Mouse (Mus musculus) gastrocnemius, adult 2 months (tissue): Measurements from ENCODE around the gene Zfand2a. TPM values are rescaled to one million over a fixed set of nuclear protein-coding genes. Genes with fewer than 3 reads are reported as not detected.

Source experiments
- DNase-seq: peaks from one replicate; pipeline ENCODE4 v3.0.0; 2022
- H3K27ac ChIP-seq: fragments of 200-600 bp; 2 replicates; pipeline ENCODE4 v1.8.1; 2022; ENCODE audit warnings: mild to moderate bottlenecking
- H3K4me3 ChIP-seq: fragments of 200-600 bp; 2 replicates; pipeline ENCODE4 v1.8.1; 2022; ENCODE audit warnings: mild to moderate bottlenecking, moderate library complexity
- CTCF ChIP-seq: fragments of 200-600 bp; IDR thresholded peaks from 2 replicates; pipeline ENCODE4 v1.8.1; 2022; ENCODE audit warnings: antibody characterized with exemption, mild to moderate bottlenecking, moderate library complexity
- intact Hi-C: fragments of 180-260 bp; cut with DNase I; formaldehyde crosslinking; loops from one replicate; pipeline ENCODE4 v1.15.1; 2025
- total RNA-seq, 2 experiments: library from RNA; stranded (reverse); gene quantifications; 2 replicates each; pipeline ENCODE4 v1.2.3; 2021

The Zfand2a gene
- total RNA-seq, 2 experiments from 2014 or later, result 8.5 to 10.3 TPM

GRCm38 (mm10) chr5:139495019-139495669, 10.8 kb upstream of the Zfand2a start:
- no peak for TF ChIP-seq CTCF

GRCm38 (mm10) chr5:139493690-139494089, 9.3 kb upstream of the Zfand2a start:
- no peak for DNase-seq
- intact Hi-C loops, result no loop called here
- no peak for TF ChIP-seq CTCF
- H3K4me3 ChIP-seq, result no peak overlapping the region
- no peak overlapping the region for H3K27ac ChIP-seq

More at GRCm38 (mm10) chr5:139495019-139495669, 10.8 kb upstream of the Zfand2a start:
- intact Hi-C loops, result no loop called here
- no peak overlapping the region for H3K27ac ChIP-seq
- no peak overlapping the region for H3K4me3 ChIP-seq
- DNase-seq, result no peak

- intact Hi-C loops, result no loop called here
- Histone ChIP-seq H3K27ac (no peak overlapping the region), H3K4me3 (no peak overlapping the region)
- TF ChIP-seq CTCF, result no peak
- no peak for DNase-seq
Observed at GRCm38 (mm10) chr5:139491348-139491747, 7.0 kb upstream of the Zfand2a start.

- H3K27ac ChIP-seq, result no peak overlapping the region
- no peak for TF ChIP-seq CTCF
- intact Hi-C loops, result no loop called here
- DNase-seq, result no peak
- H3K4me3 ChIP-seq, result no peak overlapping the region
Observed at GRCm38 (mm10) chr5:139490131-139490530, 5.8 kb upstream of the Zfand2a start.

- no peak for DNase-seq
- intact Hi-C loops, result no loop called here
- peak overlapping the region; percentile 96 for H3K27ac ChIP-seq
- TF ChIP-seq CTCF, result no peak
- peak overlapping the region; percentile 83 for H3K4me3 ChIP-seq
Observed at GRCm38 (mm10) chr5:139483171-139483848, 1.0 kb downstream of the Zfand2a start.

- no peak for DNase-seq
- Histone ChIP-seq H3K4me3 (no peak overlapping the region), H3K27ac (no peak overlapping the region)
- TF ChIP-seq CTCF, result no peak
- intact Hi-C loops, result no loop called here
Observed at GRCm38 (mm10) chr5:139480406-139480805, 3.9 kb downstream of the Zfand2a start.

- no peak overlapping the region for H3K27ac ChIP-seq
- intact Hi-C loops, result no loop called here
- no peak overlapping the region for H3K4me3 ChIP-seq
- no peak for TF ChIP-seq CTCF
- DNase-seq, result peak; percentile 26
Observed at GRCm38 (mm10) chr5:139479088-139479487, 5.3 kb downstream of the Zfand2a start.

- Histone ChIP-seq H3K4me3 (no peak overlapping the region), H3K27ac (no peak overlapping the region)
- no peak for DNase-seq
- intact Hi-C loops, result no loop called here
- TF ChIP-seq CTCF, result no peak
Observed at GRCm38 (mm10) chr5:139474741-139475140, 9.6 kb downstream of the Zfand2a start.

- H3K27ac ChIP-seq, result no peak overlapping the region
- intact Hi-C loops, result loop anchor here (5.0 kb wide), 1 partner anchor 126 kb away; no protein-coding TSS in a partner anchor
- no peak overlapping the region for H3K4me3 ChIP-seq
- DNase-seq, result no peak
- TF ChIP-seq CTCF, result peak; percentile 48
Observed at GRCm38 (mm10) chr5:139467998-139468397, 16.4 kb downstream of the Zfand2a start.

GRCm38 (mm10) chr5:139466801-139467200, 17.5 kb downstream of the Zfand2a start:
- intact Hi-C loops, result loop anchor here (5.0 kb wide), 1 partner anchor 124 kb away; no protein-coding TSS in a partner anchor
- Histone ChIP-seq H3K4me3 (no peak overlapping the region), H3K27ac (no peak overlapping the region)
- TF ChIP-seq CTCF, result no peak
- DNase-seq, result no peak

GRCm38 (mm10) chr5:139466373-139466772, 18.0 kb downstream of the Zfand2a start:
- DNase-seq, result no peak
- H3K27ac ChIP-seq, result no peak overlapping the region
- intact Hi-C loops, result loop anchor here (5.0 kb wide), 1 partner anchor 124 kb away; no protein-coding TSS in a partner anchor
- TF ChIP-seq CTCF, result no peak
- no peak overlapping the region for H3K4me3 ChIP-seq

- no peak for DNase-seq
- no peak for TF ChIP-seq CTCF
- Histone ChIP-seq H3K4me3 (no peak overlapping the region), H3K27ac (no peak overlapping the region)
- intact Hi-C loops, result loop anchor here (5.0 kb wide), 3 partner anchors 58 to 123 kb away; partner anchors contain the start of gene C130050O18Rik
Observed at GRCm38 (mm10) chr5:139464874-139465273, 19.5 kb downstream of the Zfand2a start.

- no peak for TF ChIP-seq CTCF
- Histone ChIP-seq H3K4me3 (peak within 1 kb of the TSS; percentile 91), H3K27ac (peak within 1 kb of the TSS; percentile 84)
- intact Hi-C loops, result loop anchor here (2.0 to 5.0 kb wide), 3 partner anchors 24 to 98 kb away; partner anchors contain the start of genes C130050O18Rik and Zfand2a
- peak; percentile 99 for DNase-seq
Observed at GRCm38 (mm10) chr5:139460384-139461067, 23.8 kb downstream of the Zfand2a start, which contains the start of gene 3110082I17Rik. Gene 3110082I17Rik (minus strand): TSS chr5:139460527.
